Mouse (Mus musculus): ENCODE data around the gene Rpl35. TPM values are rescaled to one million over a fixed set of nuclear protein-coding genes. Genes with fewer than 3 reads are reported as not detected.

Rpl35 gene
- total RNA-seq, 2 experiments from 2014 or later = 548 to 582 TPM

- DNase-seq (ENCODE audit: low spot score in 2 of 2) = peak in 1 of 2 experiments; percentile 77
These were observed 52.1 kb downstream of the Rpl35 start for GRCm38 (mm10) chr2:38953152-38953883.

Other genes with a start within 250 kb of the Rpl35 start
- 1 to 10 TPM; 1.2 to 3.0 TPM for gene Nr6a1, start 77.9 kb downstream of the Rpl35 start, total RNA-seq (2021)
- 10 to 100 TPM; 39.3 to 46.4 TPM for gene Olfml2a, start 73.6 kb downstream of the Rpl35 start, total RNA-seq (2021)
- under 1 TPM; 0.17 to 0.21 TPM for gene Wdr38, start 8.1 kb downstream of the Rpl35 start, total RNA-seq (2021)
- 10 to 100 TPM; 46.0 to 51.2 TPM for gene Arpc5l, start 276 bp downstream of the Rpl35 start, total RNA-seq (2021)
- 10 to 100 TPM; 19.9 to 24.8 TPM for gene Golga1, start 59.9 kb upstream of the Rpl35 start, total RNA-seq (2021)
- 10 to 100 TPM; 13.6 to 14.2 TPM for gene Scai, start 185.1 kb upstream of the Rpl35 start, total RNA-seq (2021)
- gene Ppp6c, start 220.8 kb upstream of the Rpl35 start, total RNA-seq (2021) = 10 to 100 TPM; 72.4 to 75.8 TPM

Measured in gastrocnemius, postnatal 4 days (tissue).